Mouse (Mus musculus) liver, embryonic 16.5 days (tissue): ENCODE measurements around the gene Cfap97. TPM values are rescaled to one million over a fixed set of nuclear protein-coding genes. Genes with fewer than 3 reads are reported as not detected.
A peak's percentile ranks its signal among the peaks of the same experiment; 100 is the strongest.
"Not testable (repeated sequence)": the region's sequence is repeated elsewhere in the genome, so short reads cannot be mapped to it uniquely, and the experiment has no call there.

Experiments
- ATAC-seq: fragments of 200-750 bp; cut with Nextera tagmentation; 2 replicates; pipeline ENCODE4 v1.8.0; 2017; ENCODE audit warnings: low read depth, mild to moderate bottlenecking, moderate number of reproducible peaks, moderate library complexity
- H3K27ac ChIP-seq: fragments of 300-500 bp; sonication (generic); 2 replicates; pipeline ENCODE4 v1.5.1; 2014; ENCODE audit warnings: mild to moderate bottlenecking, low read length
- H3K27me3 ChIP-seq: fragments of 300-500 bp; sonication (generic); 2 replicates; pipeline ENCODE4 v1.6.1; 2014; ENCODE audit warnings: low read depth, low read length, mixed read lengths; ENCODE audit not compliant: control insufficient read depth, insufficient read depth
- H3K36me3 ChIP-seq: fragments of 300-500 bp; sonication (generic); 2 replicates; pipeline ENCODE4 v1.6.1; 2014; ENCODE audit warnings: mild to moderate bottlenecking; ENCODE audit not compliant: control insufficient read depth, insufficient read depth
- H3K4me1 ChIP-seq: fragments of 300-500 bp; sonication (generic); 2 replicates; pipeline ENCODE4 v1.6.1; 2014; ENCODE audit warnings: low read depth, low read length, mixed read lengths; ENCODE audit not compliant: control insufficient read depth
- H3K4me2 ChIP-seq: fragments of 300-500 bp; sonication (generic); 2 replicates; pipeline ENCODE4 v1.6.1; 2014; ENCODE audit warnings: low read depth, low read length, mixed read lengths
- H3K4me3 ChIP-seq: fragments of 300-500 bp; sonication (generic); 2 replicates; pipeline ENCODE4 v1.5.1; 2014; ENCODE audit warnings: low read depth, mild to moderate bottlenecking, low read length
- H3K9ac ChIP-seq: fragments of 300-500 bp; sonication (generic); 2 replicates; pipeline ENCODE4 v1.6.1; 2014; ENCODE audit warnings: low read depth, low read length
- H3K9me3 ChIP-seq: fragments of 300-500 bp; sonication (generic); replicated peaks from 2 replicates; pipeline ENCODE4 v1.6.1; 2016; ENCODE audit warnings: low read length; ENCODE audit not compliant: control insufficient read depth
- WGBS: fragments of 180-500 bp; shearing (Covaris S2); extraction: QIAGEN DNeasy Blood & Tissue Kit; methylation state at CpG from one replicate; pipeline ENCODE4 v1.1.7; 2014; ENCODE audit not compliant: insufficient replicate concordance; 5-methylcytosine and 5-hydroxymethylcytosine counted together
- polyA plus RNA-seq: library from polyadenylated mRNA; unstranded; fragments of >200 nt; fragmentation: Nextera tagmentation; extraction: Ambion mirVana; gene quantifications from 2 replicates; pipeline ENCODE4 v1.2.1, GENCODE M21; 2015

The Cfap97 gene
- polyA plus RNA-seq, 1 experiment from 2014 or later = 6.9 TPM

- Histone ChIP-seq H3K36me3 (no peaks in the 10 kb centered on the region; the same call in 1 of the 2 replicates), H3K27ac (peak within 1 kb of the TSS; percentile 62), H3K27me3 (no peaks in the 10 kb centered on the region), H3K4me1 (peaks cover 10% of the 10 kb centered on the region), H3K4me2 (peak within 1 kb of the TSS; percentile 71), H3K9ac (peak within 1 kb of the TSS; percentile 60), H3K9me3 (no peaks in the 10 kb centered on the region), H3K4me3 (peak within 1 kb of the TSS; percentile 70)
- WGBS = under 1% methylated on average over 84 of the region's 84 CpGs
- peak; percentile 93 for ATAC-seq
These were observed 59.1 kb downstream of the Cfap97 start, which contains the start of gene Slc25a4 for GRCm38 (mm10) chr8:46210404-46211315. Gene Slc25a4 (minus strand): TSS chr8:46211284.

DNA sequence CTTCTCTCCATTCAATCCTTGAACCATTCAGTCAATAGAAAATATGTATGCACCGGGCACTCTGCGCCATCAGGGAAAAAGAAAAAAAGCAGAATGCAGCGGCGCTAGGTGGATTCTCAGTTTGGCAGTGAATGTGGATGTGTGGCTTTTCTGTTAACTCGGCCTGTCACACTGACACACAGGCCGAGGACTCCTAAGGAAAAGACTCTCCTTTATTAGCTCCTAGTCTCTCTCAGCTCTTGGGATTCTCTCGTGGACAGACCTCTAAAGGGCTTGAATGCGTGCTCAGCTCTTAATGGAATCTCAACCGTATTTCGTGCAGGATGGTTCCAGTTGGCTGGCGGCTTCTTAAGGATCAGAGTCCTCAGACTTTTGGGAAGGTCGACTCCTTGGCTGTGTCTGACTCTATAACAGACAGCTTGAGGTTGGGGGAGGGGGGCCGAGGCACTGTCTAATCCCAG is 60.1 kb downstream of the Cfap97 start:
- Histone ChIP-seq H3K4me1 (peaks cover 10% of the 10 kb centered on the region), H3K9ac (no peak overlapping the region), H3K36me3 (no peaks in the 10 kb centered on the region; the same call in 1 of the 2 replicates), H3K9me3 (no peaks in the 10 kb centered on the region), H3K4me2 (peak overlapping the region; percentile 71), H3K27ac (peak overlapping the region; percentile 62), H3K4me3 (peak overlapping the region; percentile 70), H3K27me3 (no peaks in the 10 kb centered on the region)
- no peak for ATAC-seq
- 23% methylated on average over 13 of the region's 13 CpGs for WGBS

- 61% methylated on average over 7 of the region's 7 CpGs for WGBS
- Histone ChIP-seq H3K36me3 (no peaks in the 10 kb centered on the region; the same call in 1 of the 2 replicates), H3K4me3 (no peak overlapping the region), H3K4me2 (no peak overlapping the region), H3K27me3 (no peaks in the 10 kb centered on the region), H3K4me1 (peaks cover 10% of the 10 kb centered on the region), H3K9me3 (no peaks in the 10 kb centered on the region), H3K9ac (no peak overlapping the region), H3K27ac (no peak overlapping the region)
- peak; percentile 41; the same call in 1 of the 2 replicates for ATAC-seq
These were observed 60.6 kb downstream of the Cfap97 start for GRCm38 (mm10) chr8:46212194-46212593.

DNA sequence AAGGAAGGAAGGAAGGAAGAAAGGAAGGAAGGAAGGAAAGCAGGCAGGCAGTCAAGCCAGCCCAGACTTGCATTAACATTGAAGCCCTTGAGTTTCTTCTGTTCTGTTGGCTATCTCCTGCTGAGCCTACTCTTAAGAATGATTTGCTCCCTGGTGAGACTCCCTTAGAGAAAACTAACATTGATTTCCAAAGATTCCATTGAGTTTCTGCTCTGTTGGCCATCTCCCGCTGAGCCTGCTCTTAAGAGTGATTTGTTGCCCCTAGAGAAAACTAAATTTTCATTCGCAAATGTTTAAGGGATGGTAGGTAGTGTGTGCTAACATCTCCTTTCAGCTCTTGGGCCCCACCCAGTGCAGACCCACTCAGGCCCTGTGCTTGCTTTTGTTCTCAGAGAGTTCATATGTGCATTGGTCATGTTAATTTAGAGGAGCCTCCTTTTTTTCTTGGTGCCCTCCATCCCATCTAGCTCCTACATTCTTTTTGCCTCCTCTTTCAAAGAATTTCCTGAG is 62.5 kb downstream of the Cfap97 start:
- H3K9ac ChIP-seq = no peak overlapping the region
- no peak overlapping the region for H3K27ac ChIP-seq
- no peaks in the 10 kb centered on the region for H3K9me3 ChIP-seq
- no peaks in the 10 kb centered on the region for H3K36me3 ChIP-seq
- ATAC-seq = no peak
- H3K4me2 ChIP-seq = no peak overlapping the region
- WGBS = 65% methylated on average over 2 of the region's 2 CpGs
- peaks cover 10% of the 10 kb centered on the region for H3K4me1 ChIP-seq
- no peak overlapping the region for H3K4me3 ChIP-seq
- no peaks in the 10 kb centered on the region for H3K27me3 ChIP-seq

GRCm38 (mm10) chr8:46216838-46217237 is 65.3 kb downstream of the Cfap97 start:
- no peaks in the 10 kb centered on the region for H3K9me3 ChIP-seq
- H3K9ac ChIP-seq = peak overlapping the region; percentile 41; the same call in 1 of the 2 replicates
- peak; percentile 68 for ATAC-seq
- no peak overlapping the region for H3K27ac ChIP-seq
- H3K4me1 ChIP-seq = peaks cover under 1% of the 10 kb centered on the region
- H3K4me2 ChIP-seq = peak overlapping the region; percentile 68
- no peaks in the 10 kb centered on the region for H3K27me3 ChIP-seq
- H3K4me3 ChIP-seq = peak overlapping the region; percentile 49
- H3K36me3 ChIP-seq = no peaks in the 10 kb centered on the region
- WGBS = 8% methylated on average over 14 of the region's 14 CpGs

GRCm38 (mm10) chr8:46220566-46220965 is 69.0 kb downstream of the Cfap97 start:
- Histone ChIP-seq H3K4me2 (no peak overlapping the region), H3K4me3 (no peak overlapping the region), H3K27me3 (no peaks in the 10 kb centered on the region), H3K4me1 (no peaks in the 10 kb centered on the region), H3K27ac (no peak overlapping the region), H3K9me3 (no peaks in the 10 kb centered on the region), H3K9ac (no peak overlapping the region), H3K36me3 (no peaks in the 10 kb centered on the region)
- ATAC-seq = no peak
- 47% methylated on average over 3 of the region's 3 CpGs for WGBS

DNA sequence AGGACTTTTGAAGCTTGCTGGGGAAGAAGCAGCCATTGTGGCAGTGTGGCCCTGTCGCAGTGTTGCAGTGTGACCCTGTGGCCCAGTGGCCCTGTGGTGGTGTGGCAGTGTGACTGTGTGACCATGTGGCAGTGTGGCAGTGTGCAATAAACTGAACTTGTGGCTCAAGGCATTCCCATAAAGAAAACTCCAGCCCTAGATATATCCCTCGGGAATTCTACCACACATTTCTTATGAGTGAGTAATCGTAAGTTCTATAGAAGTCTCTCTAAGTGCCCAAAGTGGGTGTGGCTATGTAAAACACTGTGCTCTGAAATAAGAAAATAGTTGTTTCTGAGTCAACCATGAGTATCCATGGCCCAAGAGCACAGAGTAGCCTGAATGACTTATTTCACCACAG is 73.9 kb downstream of the Cfap97 start:
- H3K27me3 ChIP-seq = no peaks in the 10 kb centered on the region
- no peak overlapping the region for H3K27ac ChIP-seq
- no peak overlapping the region for H3K4me3 ChIP-seq
- H3K36me3 ChIP-seq = no peaks in the 10 kb centered on the region
- no peak overlapping the region for H3K4me2 ChIP-seq
- no peak for ATAC-seq
- H3K4me1 ChIP-seq = no peaks in the 10 kb centered on the region
- no peak overlapping the region for H3K9ac ChIP-seq
- no peaks in the 10 kb centered on the region for H3K9me3 ChIP-seq
- WGBS = 56% methylated on average over 3 of the region's 3 CpGs

GRCm38 (mm10) chr8:46226622-46227021 is 75.1 kb downstream of the Cfap97 start:
- H3K9ac ChIP-seq = no peak overlapping the region
- no peaks in the 10 kb centered on the region for H3K36me3 ChIP-seq
- H3K27ac ChIP-seq = no peak overlapping the region
- no peaks in the 10 kb centered on the region for H3K4me1 ChIP-seq
- no peaks in the 10 kb centered on the region for H3K9me3 ChIP-seq
- no peak overlapping the region for H3K4me3 ChIP-seq
- WGBS = 71% methylated on average over 5 of the region's 5 CpGs
- ATAC-seq = no peak
- H3K4me2 ChIP-seq = no peak overlapping the region
- no peaks in the 10 kb centered on the region for H3K27me3 ChIP-seq

DNA sequence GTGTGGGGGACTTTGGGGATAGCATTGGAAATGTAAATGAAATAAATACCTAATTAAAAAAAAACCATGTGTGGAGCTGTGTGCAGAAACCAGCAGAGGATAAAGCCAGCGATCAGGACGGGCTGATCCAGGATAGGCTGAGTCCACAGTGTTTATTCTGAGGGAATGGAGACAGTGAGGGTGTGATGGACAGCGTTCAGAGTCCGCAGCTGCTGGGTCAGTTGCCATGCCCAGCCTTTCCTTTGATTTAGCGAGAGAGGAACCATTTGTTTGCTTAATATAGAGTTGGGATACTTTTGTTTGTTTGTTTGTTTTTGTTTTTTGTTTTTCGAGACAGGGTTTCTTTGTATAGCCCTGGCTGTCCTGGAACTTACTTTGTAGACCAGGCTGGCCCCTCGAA is 80.4 kb downstream of the Cfap97 start:
- not testable (repeated sequence) for H3K36me3 ChIP-seq, H3K27ac ChIP-seq, H3K9ac ChIP-seq, H3K27me3 ChIP-seq, H3K4me3 ChIP-seq, ATAC-seq, H3K9me3 ChIP-seq, H3K4me2 ChIP-seq, H3K4me1 ChIP-seq
- WGBS = 53% methylated on average over 7 of the region's 7 CpGs
